Mouse (Mus musculus): Measurements from ENCODE around the gene Cdc34b. TPM values are rescaled to one million over a fixed set of nuclear protein-coding genes. Genes with fewer than 3 reads are reported as not detected.
"Not testable (repeated sequence)": the region's sequence is repeated elsewhere in the genome, so short reads cannot be mapped to it uniquely, and the experiment has no call there.

The Cdc34b gene
- 0.15 and 0.20 TPM in 2 replicates for polyA plus RNA-seq (2016; fragmentation: Nextera tagmentation; extraction: Ambion mirVana)

GRCm38 (mm10) chr11:94741732-94742272 lies at the start of gene Cdc34b:
Cdc34b (plus strand) TSS chr11:94741782.
- Histone ChIP-seq H3K9ac (replicated peaks) (no peak within 1 kb of the TSS), H3K4me3 (no peak within 1 kb of the TSS), H3K4me2 (replicated peaks) (no peak within 1 kb of the TSS), H3K27me3 (no peaks in the 10 kb centered on the region), H3K4me1 (no peaks in the 10 kb centered on the region), H3K27ac (replicated peaks) (no peak within 1 kb of the TSS), H3K9me3 (no peaks in the 10 kb centered on the region), H3K36me3 (no peaks in the 10 kb centered on the region)
- no peak for ATAC-seq (ENCODE audit: low FRiP score, low read depth)
- 75% methylated on average over 28 of the region's 29 CpGs for WGBS

DNA sequence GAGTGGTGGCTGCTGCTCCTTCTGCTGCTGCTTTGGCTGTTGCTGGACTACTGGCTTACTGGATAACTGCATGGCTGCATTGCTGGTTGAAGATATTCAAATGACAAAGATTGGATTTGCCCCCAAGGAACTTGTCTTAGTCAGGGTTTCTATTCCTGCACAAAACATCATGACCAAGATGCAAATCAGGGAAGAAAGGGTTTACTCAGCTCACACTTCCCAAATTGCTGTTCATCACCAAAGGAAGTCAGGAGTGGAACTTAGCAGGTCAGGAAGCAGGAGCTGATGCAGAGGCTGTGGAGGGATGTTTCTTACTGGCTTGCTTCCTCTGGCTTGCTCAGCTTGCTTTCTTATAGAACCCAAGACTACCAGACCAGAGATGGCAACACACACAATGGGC lies 49.1 kb upstream of the Cdc34b start:
- H3K27ac ChIP-seq (replicated peaks); H3K4me1 ChIP-seq; H3K9me3 ChIP-seq; H3K27me3 ChIP-seq; H3K4me2 ChIP-seq (replicated peaks); ATAC-seq (ENCODE audit: low FRiP score, low read depth); H3K4me3 ChIP-seq; H3K9ac ChIP-seq (replicated peaks); H3K36me3 ChIP-seq: not testable (repeated sequence)

DNA sequence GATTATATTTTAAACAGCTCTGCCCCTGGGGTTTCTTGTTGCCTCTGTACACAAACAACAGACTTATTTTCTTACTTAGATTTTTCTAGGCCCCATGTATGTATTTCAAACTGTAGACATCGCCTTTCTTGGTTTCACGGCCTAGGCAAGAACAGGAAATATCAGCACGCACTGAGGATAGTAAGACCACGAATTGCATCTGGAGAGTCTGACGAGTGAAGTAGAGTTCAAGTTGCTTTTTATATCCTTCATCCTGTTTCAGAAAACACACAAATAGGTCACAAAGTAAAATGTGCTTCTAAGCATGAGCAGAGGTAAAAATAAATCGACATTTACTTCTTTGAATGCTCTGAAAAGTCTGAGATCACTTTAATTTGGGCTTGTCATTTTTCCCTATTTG lies 46.1 kb upstream of the Cdc34b start:
- ATAC-seq (ENCODE audit: low FRiP score, low read depth): no peak
- Histone ChIP-seq H3K4me3 (no peak overlapping the region), H3K4me2 (replicated peaks) (no peak overlapping the region), H3K4me1 (0 out of 2 replicates have a peak, but pooled peaks cover 6% of the 10 kb centered on the region), H3K27ac (replicated peaks) (no peak overlapping the region), H3K27me3 (no peaks in the 10 kb centered on the region), H3K9me3 (no peaks in the 10 kb centered on the region), H3K36me3 (no peaks in the 10 kb centered on the region), H3K9ac (replicated peaks) (no peak overlapping the region)
- 87% methylated on average over 6 of the region's 6 CpGs for WGBS

DNA sequence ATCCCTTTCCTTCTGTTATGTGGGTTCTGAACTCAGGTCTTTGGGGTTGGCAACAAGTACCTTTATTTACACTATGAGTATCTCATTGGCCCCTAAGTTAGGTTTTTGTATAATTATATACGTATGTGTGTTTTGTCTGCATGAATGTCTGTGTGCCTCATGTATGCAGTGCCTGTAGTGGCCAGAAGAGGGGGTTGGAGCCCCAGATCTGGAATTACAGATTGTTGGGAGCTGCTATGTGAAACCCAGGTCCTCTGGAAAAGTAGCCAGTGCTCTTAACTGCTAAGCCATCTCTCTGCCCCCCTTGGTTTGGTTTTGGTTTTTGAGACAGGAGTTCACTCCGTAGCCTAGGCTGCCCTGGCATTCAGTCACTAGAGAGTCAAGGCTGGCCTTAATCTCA lies 44.4 kb upstream of the Cdc34b start:
- 0 out of 2 replicates have a peak, but pooled peaks cover 8% of the 10 kb centered on the region for H3K4me1 ChIP-seq
- no peaks in the 10 kb centered on the region for H3K27me3 ChIP-seq
- no peak overlapping the region for H3K4me3 ChIP-seq
- H3K4me2 ChIP-seq (replicated peaks): no peak overlapping the region
- 87% methylated on average over 2 of the region's 2 CpGs for WGBS
- no peaks in the 10 kb centered on the region for H3K36me3 ChIP-seq
- no peak overlapping the region for H3K27ac ChIP-seq (replicated peaks)
- no peak overlapping the region for H3K9ac ChIP-seq (replicated peaks)
- ATAC-seq (ENCODE audit: low FRiP score, low read depth): no peak
- H3K9me3 ChIP-seq: no peaks in the 10 kb centered on the region

DNA sequence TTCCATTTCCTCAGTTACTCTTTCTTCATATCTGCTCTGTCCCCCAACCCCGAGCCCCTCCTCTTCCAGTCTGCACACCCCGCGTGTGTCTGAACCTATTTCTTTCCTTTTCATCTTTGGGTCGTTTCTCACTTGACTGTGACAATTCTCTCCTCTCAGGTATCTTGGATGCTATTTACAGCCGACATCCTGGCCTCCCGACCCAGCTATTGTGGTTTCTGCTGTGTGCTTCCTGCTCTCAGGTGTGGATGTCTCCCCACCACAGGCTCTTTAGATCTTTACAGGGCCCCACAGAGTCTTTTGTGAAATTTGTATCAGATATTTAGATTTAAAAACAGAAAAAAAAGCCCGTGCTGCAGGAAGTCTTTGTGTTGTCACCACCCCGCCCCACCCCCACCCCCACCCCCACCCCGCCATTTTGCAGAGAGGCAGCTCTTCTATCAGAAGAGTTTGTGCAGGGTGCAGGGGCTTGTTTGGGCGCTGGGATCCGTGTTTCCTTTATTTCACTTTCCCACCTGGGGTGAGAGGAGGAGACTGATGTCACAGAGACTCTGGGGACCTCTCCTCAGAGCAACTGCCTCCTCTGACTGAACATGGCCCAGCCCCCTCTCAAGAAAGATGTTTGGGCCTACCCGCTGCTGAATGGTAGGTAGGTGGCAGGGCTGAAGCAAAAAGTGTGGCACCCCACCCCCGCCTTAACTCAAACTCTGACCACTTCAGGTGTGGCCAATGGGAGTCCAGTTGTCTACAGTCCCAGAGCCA lies 43.7 kb upstream of the Cdc34b start:
- H3K27me3 ChIP-seq: no peaks in the 10 kb centered on the region
- H3K9ac ChIP-seq (replicated peaks): no peak overlapping the region
- ATAC-seq (ENCODE audit: low FRiP score, low read depth): no peak
- H3K36me3 ChIP-seq: no peaks in the 10 kb centered on the region
- H3K9me3 ChIP-seq: no peaks in the 10 kb centered on the region
- H3K4me3 ChIP-seq: no peak overlapping the region
- no peak overlapping the region for H3K4me2 ChIP-seq (replicated peaks)
- no peak overlapping the region for H3K27ac ChIP-seq (replicated peaks)
- 0 out of 2 replicates have a peak, but pooled peaks cover 10% of the 10 kb centered on the region for H3K4me1 ChIP-seq
- WGBS: 52% methylated on average over 13 of the region's 13 CpGs

- Histone ChIP-seq H3K4me3 (no peak overlapping the region), H3K27me3 (no peaks in the 10 kb centered on the region), H3K9ac (replicated peaks) (no peak overlapping the region), H3K9me3 (no peaks in the 10 kb centered on the region), H3K27ac (replicated peaks) (no peak overlapping the region), H3K4me1 (0 out of 2 replicates have a peak, but pooled peaks cover 10% of the 10 kb centered on the region), H3K4me2 (replicated peaks) (no peak overlapping the region), H3K36me3 (no peaks in the 10 kb centered on the region)
- WGBS: 89% methylated on average over 3 of the region's 3 CpGs
- ATAC-seq (ENCODE audit: low FRiP score, low read depth): no peak
Observed at GRCm38 (mm10) chr11:94699399-94699798, 42.2 kb upstream of the Cdc34b start.

DNA sequence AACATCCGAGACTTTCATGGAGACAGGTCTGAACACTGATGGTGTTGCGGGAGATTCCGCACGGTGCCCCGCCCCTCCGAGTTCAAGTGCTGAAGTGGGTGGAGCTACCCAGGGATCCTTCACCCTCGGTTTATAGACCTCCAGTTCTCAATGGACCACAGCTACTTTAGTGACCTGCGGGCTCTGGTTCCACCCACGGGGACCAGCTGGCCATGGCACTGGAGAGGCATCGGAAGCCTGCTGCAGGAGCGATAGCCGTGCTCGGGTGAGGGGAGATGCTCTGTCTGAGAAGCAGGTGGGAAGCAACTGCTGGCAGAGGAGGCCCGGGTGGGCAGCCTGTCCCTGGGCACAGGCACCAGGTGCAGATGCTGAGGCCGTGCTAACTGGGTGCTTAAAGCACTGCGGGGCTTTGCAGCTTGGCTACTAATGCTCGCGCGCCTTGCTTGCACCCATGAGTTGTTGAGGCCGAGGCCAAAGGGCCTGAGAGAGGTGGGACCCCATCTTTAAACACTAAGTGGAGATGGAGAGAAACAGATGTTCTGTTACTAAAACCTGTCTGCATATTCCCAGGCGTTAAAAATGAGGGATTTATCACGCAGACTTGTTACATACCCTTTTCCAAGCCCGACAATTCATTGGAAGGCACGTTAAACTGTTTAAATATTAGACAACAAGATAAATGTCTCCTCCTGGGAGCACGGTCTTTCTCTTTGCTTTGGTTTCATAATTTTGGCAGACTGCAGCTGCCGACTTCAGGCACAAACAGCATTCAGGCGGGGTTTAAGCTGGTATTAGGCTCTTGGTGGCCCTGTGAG lies 40.0 kb upstream of the Cdc34b start:
- Histone ChIP-seq H3K9me3 (no peaks in the 10 kb centered on the region), H3K27ac (replicated peaks) (no peak overlapping the region), H3K4me2 (replicated peaks) (0 out of 2 replicates have a peak overlapping the region, but pooled peaks have one; percentile 2), H3K27me3 (no peaks in the 10 kb centered on the region), H3K4me3 (no peak overlapping the region), H3K36me3 (no peaks in the 10 kb centered on the region), H3K9ac (replicated peaks) (no peak overlapping the region), H3K4me1 (0 out of 2 replicates have a peak, but pooled peaks cover 10% of the 10 kb centered on the region)
- no peak for ATAC-seq (ENCODE audit: low FRiP score, low read depth)
- WGBS: 65% methylated on average over 27 of the region's 27 CpGs

DNA sequence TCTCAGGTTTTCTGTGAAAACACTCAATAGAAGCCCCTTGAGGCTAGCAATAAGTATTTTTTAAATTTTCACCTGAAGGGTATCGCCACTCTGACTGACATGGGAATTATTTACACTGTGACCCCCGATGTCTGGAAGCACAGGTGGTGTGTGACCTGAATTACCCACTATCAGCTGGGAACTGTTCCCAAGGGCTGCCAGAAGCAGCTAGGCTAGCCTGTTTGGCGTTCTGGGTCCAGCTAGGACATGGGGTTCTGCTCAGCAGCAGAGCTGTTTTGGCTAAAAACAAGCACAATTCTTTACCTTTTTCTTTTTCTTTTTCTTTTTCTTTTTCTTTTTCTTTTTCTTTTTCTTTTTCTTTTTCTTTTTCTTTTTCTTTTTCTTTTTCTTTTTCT lies 39.4 kb upstream of the Cdc34b start:
- 0 out of 2 replicates have a peak, but pooled peaks cover 10% of the 10 kb centered on the region for H3K4me1 ChIP-seq
- no peaks in the 10 kb centered on the region for H3K9me3 ChIP-seq
- H3K27me3 ChIP-seq: no peaks in the 10 kb centered on the region
- no peak overlapping the region for H3K27ac ChIP-seq (replicated peaks)
- no peaks in the 10 kb centered on the region for H3K36me3 ChIP-seq
- H3K4me2 ChIP-seq (replicated peaks): no peak overlapping the region
- no peak overlapping the region for H3K9ac ChIP-seq (replicated peaks)
- no peak for ATAC-seq (ENCODE audit: low FRiP score, low read depth)
- H3K4me3 ChIP-seq: no peak overlapping the region
- 67% methylated on average over 3 of the region's 3 CpGs for WGBS

- Histone ChIP-seq H3K9me3 (no peaks in the 10 kb centered on the region), H3K4me2 (replicated peaks) (no peak overlapping the region), H3K4me3 (no peak overlapping the region), H3K4me1 (0 out of 2 replicates have a peak, but pooled peaks cover 4% of the 10 kb centered on the region), H3K27ac (replicated peaks) (no peak overlapping the region), H3K36me3 (no peaks in the 10 kb centered on the region), H3K27me3 (no peaks in the 10 kb centered on the region), H3K9ac (replicated peaks) (no peak overlapping the region)
- no peak for ATAC-seq (ENCODE audit: low FRiP score, low read depth)
- 39% methylated on average over 7 of the region's 7 CpGs for WGBS
Observed at GRCm38 (mm10) chr11:94704020-94704419, 37.6 kb upstream of the Cdc34b start.

DNA sequence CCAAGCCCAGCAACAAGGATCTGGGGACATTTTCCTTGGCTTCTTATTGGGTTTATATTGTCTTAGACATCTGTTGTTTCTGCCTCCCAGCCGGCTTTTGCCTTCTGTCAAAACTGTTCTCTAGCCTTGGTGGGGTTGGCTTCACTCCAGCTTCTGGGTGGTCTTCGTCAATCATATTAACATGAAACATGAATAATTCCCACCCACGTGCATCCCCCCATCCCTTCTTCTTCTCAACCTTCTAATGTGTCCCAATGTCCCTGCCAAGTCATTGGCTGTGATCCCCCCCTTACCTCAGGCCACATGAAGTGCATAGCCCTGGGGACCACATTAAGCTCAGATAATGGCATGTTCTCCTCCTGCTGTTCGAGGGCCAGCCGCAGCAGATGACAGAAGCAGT lies 37.1 kb upstream of the Cdc34b start, which contains the start of gene Gm11541:
TSS of gene Gm11541 (minus strand) at position 28 of the 400 bp plus-strand sequence.
- ATAC-seq (ENCODE audit: low FRiP score, low read depth): no peak
- H3K4me2 ChIP-seq (replicated peaks): no peak within 1 kb of the TSS
- 82% methylated on average over 5 of the region's 5 CpGs for WGBS
- no peak within 1 kb of the TSS for H3K27ac ChIP-seq (replicated peaks)
- no peak within 1 kb of the TSS for H3K4me3 ChIP-seq
- H3K9ac ChIP-seq (replicated peaks): no peak within 1 kb of the TSS
- no peaks in the 10 kb centered on the region for H3K9me3 ChIP-seq
- 0 out of 2 replicates have a peak, but pooled peaks cover 4% of the 10 kb centered on the region for H3K4me1 ChIP-seq
- H3K27me3 ChIP-seq: no peaks in the 10 kb centered on the region
- H3K36me3 ChIP-seq: no peaks in the 10 kb centered on the region

- Histone ChIP-seq H3K4me2 (replicated peaks) (no peak overlapping the region), H3K4me3 (no peak overlapping the region), H3K9ac (replicated peaks) (no peak overlapping the region), H3K4me1 (peaks cover 15% of the 10 kb centered on the region), H3K9me3 (no peaks in the 10 kb centered on the region), H3K27ac (replicated peaks) (no peak overlapping the region), H3K27me3 (no peaks in the 10 kb centered on the region), H3K36me3 (no peaks in the 10 kb centered on the region)
- 56% methylated on average over 11 of the region's 11 CpGs for WGBS
- no peak for ATAC-seq (ENCODE audit: low FRiP score, low read depth)
Observed at GRCm38 (mm10) chr11:94713246-94713860, 28.2 kb upstream of the Cdc34b start.

All from midbrain, embryonic 12.5 days (tissue).